Mouse (Mus musculus): ENCODE results near the gene Agpat3.

Gene Agpat3

DNA sequence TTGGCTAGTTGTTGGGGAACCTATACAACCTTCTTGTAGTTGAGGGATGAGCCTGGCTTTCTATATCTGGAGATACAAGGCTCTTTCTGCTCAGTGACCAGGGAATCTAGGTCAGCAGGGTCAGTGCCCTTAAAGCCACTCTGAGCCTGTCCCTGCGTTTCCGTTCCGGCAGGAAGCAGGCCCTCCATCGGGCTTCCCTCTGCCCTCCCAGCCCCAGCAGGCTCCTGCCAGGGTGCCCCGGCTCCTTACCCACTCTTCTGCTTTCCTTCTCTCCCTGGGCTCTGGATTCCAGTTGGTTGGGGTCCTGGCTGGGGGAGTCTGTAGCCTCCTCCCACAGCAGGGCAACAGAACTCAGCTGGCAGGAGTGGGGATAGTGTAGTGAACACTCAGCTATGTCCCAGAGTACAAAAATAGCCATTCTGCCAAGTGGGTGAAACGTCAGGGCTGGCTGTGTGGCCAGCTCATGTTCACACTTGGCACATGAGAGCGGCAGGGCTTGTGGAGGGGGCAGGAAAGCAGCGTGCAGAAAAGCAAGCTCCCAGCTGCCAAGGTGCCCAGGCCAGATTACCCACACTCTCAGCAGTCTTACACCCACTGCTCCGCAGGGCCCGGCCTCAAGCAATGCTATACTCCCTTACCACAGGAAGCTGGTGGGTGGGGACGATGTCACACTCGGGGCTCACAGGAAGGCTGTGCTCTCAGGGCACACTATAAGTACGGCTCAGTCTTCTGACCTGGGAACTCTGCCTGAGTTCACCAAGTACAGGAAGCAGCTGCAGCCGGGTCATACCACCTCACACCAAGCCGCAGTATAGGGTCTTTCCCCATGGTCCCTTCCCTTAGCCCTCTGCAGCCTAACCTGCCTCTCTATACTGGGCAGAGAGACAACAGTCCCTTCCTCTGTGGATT lies 54.5 kb downstream of the Agpat3 start:
- peak; percentile 55 to 76 for DNase-seq (ENCODE audit: low spot score in 2 of 2)

GRCm38 (mm10) chr10:78296980-78297379 lies 55.3 kb downstream of the Agpat3 start:
- no peak for DNase-seq (ENCODE audit: low spot score in 2 of 2)

DNA sequence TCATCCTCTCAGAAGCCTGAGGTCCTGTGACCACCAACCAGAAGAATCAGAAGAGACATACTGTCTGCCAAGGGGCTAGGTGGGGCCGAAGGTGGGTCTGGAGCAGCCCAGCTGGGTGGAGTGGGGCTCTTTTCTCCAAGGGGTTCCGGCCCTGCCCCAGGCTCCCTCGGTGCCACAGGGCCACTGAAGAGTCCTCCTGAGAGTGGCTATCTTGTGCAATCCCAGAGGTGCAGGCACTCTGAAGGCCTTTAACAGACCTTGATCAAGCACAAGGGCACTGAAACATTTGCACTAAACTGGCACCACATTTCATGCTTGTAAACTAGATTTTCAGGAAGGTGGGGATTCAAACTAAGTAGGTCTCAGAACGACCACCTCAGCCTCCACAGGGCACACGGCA lies 55.9 kb downstream of the Agpat3 start:
- DNase-seq (ENCODE audit: low spot score in 2 of 2) = no peak

GRCm38 (mm10) chr10:78293576-78293975 lies 58.7 kb downstream of the Agpat3 start:
- no peak for DNase-seq (ENCODE audit: low spot score in 2 of 2)

DNA sequence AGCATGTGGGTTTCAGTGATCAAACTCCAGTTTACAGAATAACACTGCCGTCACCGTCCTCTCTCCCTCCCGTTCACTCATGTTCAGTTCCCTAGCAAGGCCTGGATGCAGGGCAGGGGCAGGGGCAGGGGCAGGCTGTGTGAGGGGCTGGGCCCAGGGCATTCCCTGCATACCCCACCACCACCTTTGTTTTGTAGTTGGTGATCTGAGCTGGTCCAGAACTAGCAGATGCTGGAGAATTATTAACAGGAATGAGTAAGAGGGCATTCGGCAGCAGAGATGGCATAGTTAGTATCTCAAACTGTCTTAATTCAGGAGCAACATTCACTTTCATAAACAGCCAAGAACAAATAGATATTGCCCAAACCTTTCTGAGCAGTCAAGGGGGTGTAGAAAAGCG lies 59.9 kb downstream of the Agpat3 start:
- DNase-seq (ENCODE audit: low spot score in 2 of 2) = no peak

DNA sequence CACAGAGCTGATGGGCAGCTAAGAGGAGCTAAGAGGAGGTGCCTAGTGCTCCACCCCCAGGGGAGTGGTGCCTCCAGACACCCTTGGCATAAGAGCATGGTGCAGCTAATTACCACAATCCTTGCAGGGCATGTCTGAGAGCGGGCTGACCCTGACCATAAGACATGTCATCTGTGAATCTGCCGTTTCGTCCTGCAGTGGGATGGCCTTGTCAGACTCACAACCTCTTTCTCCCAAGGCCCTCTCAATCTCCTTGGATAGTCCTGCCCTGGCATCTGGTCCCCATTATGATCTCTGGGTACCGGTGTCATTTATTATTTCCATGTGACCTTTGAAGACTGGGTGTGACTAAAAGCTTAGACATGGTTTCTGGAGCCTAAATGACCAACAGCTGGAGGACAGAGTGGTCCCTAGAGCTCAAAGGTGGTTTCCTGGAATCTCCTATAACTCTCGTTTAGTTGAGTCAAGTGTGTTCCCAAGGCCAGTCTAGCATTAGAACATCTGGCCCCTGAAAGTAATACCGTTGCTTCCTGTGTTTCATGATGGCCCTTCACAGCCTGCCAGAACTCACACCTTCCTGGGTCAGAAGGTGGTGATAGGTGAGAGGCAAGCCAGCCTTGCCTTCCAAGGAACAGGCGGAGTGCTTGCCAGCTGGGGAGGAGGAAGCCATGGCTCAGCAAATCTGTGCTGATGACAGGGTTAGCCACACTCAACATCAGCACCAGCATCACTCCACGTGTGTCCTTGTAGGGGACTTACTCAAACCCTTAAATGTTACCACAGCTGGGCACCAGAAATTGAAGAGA lies 61.4 kb downstream of the Agpat3 start:
- DNase-seq (ENCODE audit: low spot score in 2 of 2) = no peak

DNA sequence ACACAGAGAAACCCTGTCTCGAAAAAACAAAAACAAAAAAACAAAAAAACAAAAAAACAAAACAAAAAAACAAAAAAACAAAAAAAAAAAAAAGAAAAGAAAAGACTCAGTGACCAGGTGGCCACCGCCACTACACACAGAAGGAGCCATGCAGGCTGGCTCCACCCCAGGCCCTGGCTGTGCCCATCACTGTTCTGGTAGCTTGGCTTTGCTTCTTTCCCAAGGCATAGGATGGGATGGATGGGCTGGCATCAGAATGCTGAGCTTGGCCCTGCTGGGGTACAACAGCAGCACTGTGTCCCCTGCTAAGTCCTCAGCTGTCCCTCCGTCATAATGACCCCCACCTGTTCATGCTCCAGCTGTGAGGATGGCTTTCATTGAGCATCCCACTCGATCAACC lies 63.4 kb downstream of the Agpat3 start:
- no peak for DNase-seq (ENCODE audit: low spot score in 2 of 2)

DNA sequence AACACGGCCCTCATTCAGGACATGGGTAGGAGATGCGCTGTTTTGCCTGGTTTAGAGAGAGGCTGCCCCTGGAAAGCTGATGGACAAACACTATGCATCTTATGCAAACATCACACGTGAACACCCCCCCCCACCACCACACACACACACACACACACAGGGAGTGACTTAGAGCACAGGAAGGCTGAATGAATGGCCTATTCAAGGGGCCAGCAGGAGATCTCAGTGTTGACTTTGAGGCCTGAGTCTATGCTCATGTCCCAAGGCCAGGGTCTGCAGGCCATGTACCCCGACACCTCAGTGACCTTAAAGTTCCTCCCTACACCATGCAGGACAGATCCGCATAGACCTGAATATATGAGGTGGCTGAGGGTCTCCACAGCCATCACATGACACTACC lies 64.2 kb downstream of the Agpat3 start:
- DNase-seq (ENCODE audit: low spot score in 2 of 2) = no peak

- DNase-seq (ENCODE audit: low spot score in 2 of 2) = no peak
These were observed 64.7 kb downstream of the Agpat3 start for GRCm38 (mm10) chr10:78287465-78288132.

DNA sequence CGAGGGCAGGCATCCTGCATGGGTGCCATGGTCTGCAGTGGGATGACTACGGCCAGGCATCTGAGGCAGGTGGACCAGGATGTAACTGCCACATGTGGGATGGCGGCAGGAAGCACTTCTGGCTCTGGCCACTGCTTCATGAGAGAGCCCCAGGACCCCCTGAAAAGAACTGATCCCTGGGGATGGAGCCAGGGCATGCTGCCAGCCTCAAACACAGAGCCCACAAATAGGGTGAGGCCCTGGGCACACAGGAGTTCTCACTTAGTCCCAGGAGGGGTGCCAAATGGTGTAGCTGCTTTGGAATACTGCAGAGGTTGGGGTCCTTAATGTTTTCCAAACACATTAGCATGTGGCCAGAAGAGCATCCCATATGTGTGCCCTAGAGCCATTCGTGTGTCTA lies 66.3 kb downstream of the Agpat3 start:
- no peak for DNase-seq (ENCODE audit: low spot score in 2 of 2)

DNA sequence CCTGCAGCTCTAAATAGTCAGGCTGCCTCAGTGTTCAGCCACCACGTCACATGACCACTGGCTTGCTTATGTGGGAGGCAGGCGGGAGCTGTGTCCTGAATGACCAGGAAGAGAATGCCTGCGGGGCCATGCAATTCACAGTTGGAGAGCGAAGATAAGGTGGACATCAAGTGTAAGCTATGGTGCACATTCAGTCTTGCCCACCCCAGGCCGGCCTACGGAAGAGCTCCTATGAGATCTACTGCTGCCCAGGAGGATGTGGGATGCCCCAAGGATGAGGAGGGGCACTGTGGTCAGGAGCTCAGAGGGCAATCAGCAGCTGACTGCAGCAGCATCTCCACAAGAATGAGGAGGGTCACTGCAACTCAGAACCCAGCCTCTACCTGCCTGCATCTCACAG lies 66.9 kb downstream of the Agpat3 start:
- no peak for DNase-seq (ENCODE audit: low spot score in 2 of 2)

DNA sequence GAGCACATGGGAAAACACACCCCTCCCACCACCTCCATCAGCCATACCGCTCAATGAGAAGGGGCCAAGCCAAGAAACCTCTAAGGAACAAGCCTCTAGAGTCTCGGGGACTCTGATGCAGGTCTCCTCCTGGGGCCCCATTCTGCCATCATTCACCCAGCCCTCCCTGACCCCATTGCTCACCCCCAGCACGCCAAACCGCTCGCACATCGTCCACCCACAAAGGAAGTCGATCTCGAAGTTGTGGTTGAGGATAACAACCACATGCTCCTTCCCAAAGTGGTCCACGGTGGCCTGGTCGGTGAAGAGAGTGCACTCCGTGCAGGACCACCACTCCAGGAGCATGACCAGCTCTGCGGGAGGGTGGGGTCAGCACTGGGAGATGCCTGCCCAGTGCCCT lies 67.5 kb downstream of the Agpat3 start:
- DNase-seq (ENCODE audit: low spot score in 2 of 2) = no peak

DNA sequence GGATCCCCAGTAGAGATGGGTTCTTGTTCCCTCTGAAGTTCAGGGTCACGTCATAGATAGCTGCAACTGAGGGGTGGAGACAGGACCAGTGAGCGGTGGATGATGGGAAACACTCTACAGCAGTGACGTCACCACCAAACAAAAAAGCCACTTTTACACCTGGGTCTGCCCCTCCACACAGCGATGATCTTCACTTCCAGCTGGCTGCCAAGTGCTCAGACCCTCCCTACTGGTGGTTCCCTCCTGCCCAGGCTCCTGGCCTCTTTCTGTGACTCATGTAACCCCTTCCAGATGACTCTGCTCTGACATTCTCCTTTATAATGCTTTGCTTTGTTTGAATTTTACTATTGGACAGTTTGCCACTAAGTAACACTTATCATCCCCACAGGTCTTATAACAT lies 69.9 kb downstream of the Agpat3 start:
- DNase-seq (ENCODE audit: low spot score in 2 of 2) = no peak

DNA sequence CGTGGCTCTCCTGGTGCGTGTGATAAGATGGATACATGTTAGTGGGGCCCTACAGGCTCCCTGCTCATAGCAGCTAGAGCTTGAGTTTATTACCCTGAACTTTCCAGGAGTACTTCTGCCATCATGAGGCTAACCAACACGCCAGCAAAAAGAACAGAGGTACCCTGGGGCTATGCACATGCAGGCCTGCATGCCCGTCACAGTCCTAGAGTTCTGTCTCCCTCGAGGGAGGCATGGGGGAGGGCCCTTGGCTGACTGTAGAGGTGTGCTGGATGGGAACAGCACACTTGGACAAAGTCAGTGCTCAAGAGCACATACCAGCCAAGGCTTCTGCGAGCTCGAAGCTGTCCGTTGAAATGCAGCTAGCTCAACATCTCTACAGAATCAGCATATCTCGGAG lies 71.8 kb downstream of the Agpat3 start:
- no peak for DNase-seq (ENCODE audit: low spot score in 2 of 2)

DNA sequence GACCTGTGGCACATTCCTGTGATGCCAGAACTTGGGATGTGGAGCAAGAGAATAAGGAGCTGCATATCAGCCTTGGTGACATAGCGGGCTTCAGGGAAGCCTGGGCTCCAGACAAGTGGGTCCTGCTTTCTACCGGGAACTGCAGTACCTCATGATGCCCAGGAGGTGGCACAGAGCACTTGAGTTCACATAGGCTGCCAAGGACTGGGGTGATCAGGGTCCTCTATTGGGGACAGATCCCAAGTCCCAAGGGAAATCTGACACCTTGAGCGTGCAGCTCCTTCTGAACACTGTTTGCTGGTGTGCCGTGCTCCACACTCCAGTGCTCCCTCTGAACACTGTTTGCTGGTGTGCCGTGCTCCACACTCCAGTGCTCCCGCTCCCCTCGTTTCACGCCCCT lies 73.1 kb downstream of the Agpat3 start:
- DNase-seq (ENCODE audit: low spot score in 2 of 2) = peak in 1 of 2 experiments; percentile 58

DNA sequence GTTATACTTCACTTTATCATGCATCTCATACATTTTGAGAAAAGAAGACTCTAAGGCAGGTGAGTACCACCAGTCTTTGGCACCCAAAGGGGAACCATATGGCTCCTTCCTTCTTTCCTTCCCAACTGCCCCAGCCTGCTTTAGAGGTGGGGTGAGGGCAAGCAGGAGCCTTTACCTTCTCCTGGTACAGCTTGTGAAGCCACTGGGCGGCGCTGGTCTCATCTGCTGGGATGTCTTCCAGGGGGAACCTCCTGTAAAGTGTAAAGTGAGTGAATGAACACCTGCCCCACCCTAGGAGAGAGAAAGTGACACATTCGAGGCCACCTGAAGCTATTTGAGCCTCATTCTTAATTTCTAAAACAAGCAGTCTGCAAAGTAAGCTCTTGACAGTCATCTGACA lies 74.5 kb downstream of the Agpat3 start:
- DNase-seq (ENCODE audit: low spot score in 2 of 2) = no peak

DNA sequence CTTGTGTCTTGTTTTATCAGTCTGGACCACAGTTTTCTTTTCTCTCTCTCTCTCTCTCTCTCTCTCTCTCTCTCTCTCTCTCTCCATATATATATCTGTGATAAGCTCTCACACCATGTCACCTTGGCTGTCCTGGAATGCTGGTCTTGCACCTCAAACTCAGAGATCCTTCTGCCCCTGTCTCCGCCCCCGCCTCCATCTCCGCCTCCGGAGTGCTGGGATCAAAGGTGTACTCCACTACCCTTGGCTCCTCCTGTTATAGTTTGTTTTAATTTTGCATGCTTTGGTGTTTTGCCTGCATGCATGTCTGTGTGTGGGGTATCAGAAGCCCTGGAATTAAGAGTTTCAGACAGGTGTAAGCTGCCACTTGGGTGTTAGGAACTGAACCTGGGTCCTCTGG lies 76.0 kb downstream of the Agpat3 start:
- no peak for DNase-seq (ENCODE audit: low spot score in 2 of 2)

DNA sequence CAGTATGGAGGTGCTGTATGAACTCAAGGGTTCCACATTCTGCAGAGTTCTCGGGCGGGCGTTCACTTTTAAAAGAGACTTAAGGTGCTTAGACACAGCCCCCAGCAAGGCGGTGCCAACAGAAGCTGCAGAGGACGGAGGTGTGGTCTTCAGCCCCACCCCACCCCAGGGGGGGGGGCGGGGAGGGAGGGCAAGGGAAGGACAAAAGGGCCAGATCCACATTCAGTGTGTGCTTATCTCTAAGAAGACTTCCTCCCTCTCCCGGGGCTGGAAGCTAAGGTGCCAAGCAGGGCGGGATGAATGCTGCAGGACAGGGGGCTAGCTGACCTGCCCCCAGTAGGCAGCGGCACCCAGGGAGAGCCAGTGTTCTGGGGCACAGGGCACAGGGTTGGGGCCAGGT lies 79.4 kb downstream of the Agpat3 start:
- DNase-seq (ENCODE audit: low spot score in 2 of 2) = no peak

DNA sequence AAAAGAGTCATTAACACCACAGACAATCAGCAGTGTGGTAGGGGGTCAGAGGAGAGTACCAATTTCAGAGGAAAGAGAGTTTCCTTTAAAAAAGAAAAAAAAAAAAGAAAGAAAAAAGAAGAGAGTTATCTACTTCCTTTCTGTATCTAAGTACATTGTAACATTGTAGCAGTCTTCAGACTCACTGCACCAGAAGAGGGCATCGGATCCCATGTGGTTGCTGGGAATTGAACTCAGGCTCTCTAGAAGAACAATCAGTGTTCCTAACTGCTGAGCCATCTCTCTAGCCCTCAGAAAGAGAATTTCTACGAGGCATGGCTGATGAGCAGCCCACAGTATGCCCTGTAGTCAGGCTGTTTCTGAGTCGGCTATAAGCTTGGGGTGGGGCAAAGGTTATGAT lies 86.4 kb downstream of the Agpat3 start:
- no peak for DNase-seq (ENCODE audit: low spot score in 2 of 2)

DNA sequence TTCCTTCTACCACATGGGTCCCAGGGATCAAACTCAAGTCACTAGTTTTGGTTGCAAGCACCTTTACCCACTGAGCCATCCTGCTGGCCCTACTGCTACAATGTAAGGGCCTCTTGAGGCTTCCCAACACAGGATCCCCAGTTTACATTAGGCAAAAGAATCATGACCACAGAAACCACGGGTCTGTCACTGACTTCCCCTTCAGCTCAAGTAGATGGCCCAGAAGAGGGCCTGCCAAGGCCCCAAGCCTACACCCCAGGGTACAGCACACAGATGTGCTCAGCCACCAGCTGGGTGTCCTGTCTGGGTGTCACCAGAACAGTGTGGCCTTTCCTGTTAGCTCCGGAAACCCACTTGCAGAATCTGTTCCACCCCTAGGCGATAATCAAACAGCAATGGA lies 87.6 kb downstream of the Agpat3 start:
- DNase-seq (ENCODE audit: low spot score in 2 of 2) = no peak

DNA sequence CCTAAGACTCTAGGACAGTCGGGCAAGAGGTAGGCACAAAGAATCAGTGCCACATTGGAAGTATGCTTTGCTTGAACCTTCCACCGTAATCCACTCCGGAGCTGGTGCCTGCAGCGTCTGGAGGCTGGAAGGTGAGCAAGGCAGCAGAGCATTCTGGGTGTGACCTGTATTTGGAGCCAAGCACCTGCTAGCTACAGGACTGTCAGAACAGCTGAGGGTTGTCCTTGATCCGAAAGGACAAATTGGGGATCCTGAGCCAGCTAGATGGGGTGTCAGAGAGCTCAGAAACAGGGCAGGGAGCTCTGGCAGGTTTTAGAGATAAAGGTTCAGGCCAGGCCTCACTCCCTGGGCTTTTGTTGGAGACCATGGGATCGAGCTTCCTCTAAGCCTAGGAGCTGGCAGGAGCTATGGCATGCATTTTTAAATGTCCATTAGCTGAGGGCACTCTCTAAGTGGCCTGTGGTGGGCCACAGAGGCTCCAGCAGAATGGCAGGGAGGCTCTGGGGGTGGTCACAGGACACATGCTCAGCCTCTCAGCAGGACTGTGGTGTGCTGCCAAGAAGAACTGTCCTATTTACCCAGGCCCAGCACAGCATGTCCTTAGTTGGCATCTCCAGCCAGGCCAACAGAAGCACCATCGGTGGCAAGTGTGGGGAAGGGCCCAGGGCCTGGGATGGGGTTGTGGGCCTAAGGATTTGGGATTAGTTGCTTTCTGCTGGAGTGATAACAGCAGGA lies 91.2 kb downstream of the Agpat3 start:
- no peak for DNase-seq (ENCODE audit: low spot score in 2 of 2)

GRCm38 (mm10) chr10:78260322-78260721 lies 92.0 kb downstream of the Agpat3 start:
- no peak for DNase-seq (ENCODE audit: low spot score in 2 of 2)

Measured in frontal cortex, postnatal 10 days (tissue).